Mouse (Mus musculus): ENCODE data around the gene Ccdc146. TPM values are rescaled to one million over a fixed set of nuclear protein-coding genes. Genes with fewer than 3 reads are reported as not detected.
A peak's percentile ranks its signal among the peaks of the same experiment; 100 is the strongest.

The Ccdc146 gene
- polyA plus RNA-seq, 1 experiment from 2014 or later, result 0.70 TPM

GRCm38 (mm10) chr5:21391616-21392384 is 32.7 kb downstream of the Ccdc146 start:
- WGBS, result 39% methylated on average over 13 of the region's 13 CpGs
- Histone ChIP-seq H3K4me2 (ENCODE audit: low read length) (no peak overlapping the region), H3K4me1 (ENCODE audit: control insufficient read depth, insufficient read depth, low read length) (no peaks in the 10 kb centered on the region), H3K4me3 (ENCODE audit: low read depth, low read length) (no peak overlapping the region), H3K9me3 (replicated peaks; ENCODE audit: control insufficient read depth, low read length) (no peaks in the 10 kb centered on the region), H3K9ac (ENCODE audit: low read length) (no peak overlapping the region), H3K27ac (ENCODE audit: low read depth, low read length) (no peak overlapping the region), H3K36me3 (ENCODE audit: control insufficient read depth, insufficient read depth, low read length) (no peaks in the 10 kb centered on the region), H3K27me3 (replicated peaks; ENCODE audit: control insufficient read depth, insufficient read depth, low read length) (no peaks in the 10 kb centered on the region)
- ATAC-seq (peak; percentile 37; the same call in 1 of the 2 replicates), DNase-seq (ENCODE audit: low spot score) (no peak)

GRCm38 (mm10) chr5:21388855-21389254 is 35.6 kb downstream of the Ccdc146 start:
- H3K36me3 ChIP-seq (ENCODE audit: control insufficient read depth, insufficient read depth, low read length), result no peaks in the 10 kb centered on the region
- H3K9me3 ChIP-seq (replicated peaks; ENCODE audit: control insufficient read depth, low read length), result no peaks in the 10 kb centered on the region
- no peak for ATAC-seq
- H3K9ac ChIP-seq (ENCODE audit: low read length), result no peak overlapping the region
- 83% methylated on average over 4 of the region's 4 CpGs for WGBS
- no peaks in the 10 kb centered on the region for H3K4me1 ChIP-seq (ENCODE audit: control insufficient read depth, insufficient read depth, low read length)
- no peak overlapping the region for H3K27ac ChIP-seq (ENCODE audit: low read depth, low read length)
- no peaks in the 10 kb centered on the region for H3K27me3 ChIP-seq (replicated peaks; ENCODE audit: control insufficient read depth, insufficient read depth, low read length)
- no peak overlapping the region for H3K4me3 ChIP-seq (ENCODE audit: low read depth, low read length)
- DNase-seq (ENCODE audit: low spot score), result no peak
- H3K4me2 ChIP-seq (ENCODE audit: low read length), result no peak overlapping the region

GRCm38 (mm10) chr5:21387340-21387739 is 37.1 kb downstream of the Ccdc146 start:
- H3K9ac ChIP-seq (ENCODE audit: low read length), result no peak overlapping the region
- no peaks in the 10 kb centered on the region for H3K27me3 ChIP-seq (replicated peaks; ENCODE audit: control insufficient read depth, insufficient read depth, low read length)
- H3K36me3 ChIP-seq (ENCODE audit: control insufficient read depth, insufficient read depth, low read length), result no peaks in the 10 kb centered on the region
- H3K9me3 ChIP-seq (replicated peaks; ENCODE audit: control insufficient read depth, low read length), result no peaks in the 10 kb centered on the region
- no peak for ATAC-seq
- no peak overlapping the region for H3K27ac ChIP-seq (ENCODE audit: low read depth, low read length)
- DNase-seq (ENCODE audit: low spot score), result no peak
- H3K4me3 ChIP-seq (ENCODE audit: low read depth, low read length), result no peak overlapping the region
- H3K4me1 ChIP-seq (ENCODE audit: control insufficient read depth, insufficient read depth, low read length), result no peaks in the 10 kb centered on the region
- H3K4me2 ChIP-seq (ENCODE audit: low read length), result no peak overlapping the region

- 90% methylated on average over 4 of the region's 4 CpGs for WGBS
- no peaks in the 10 kb centered on the region for H3K9me3 ChIP-seq (replicated peaks; ENCODE audit: control insufficient read depth, low read length)
- no peaks in the 10 kb centered on the region for H3K36me3 ChIP-seq (ENCODE audit: control insufficient read depth, insufficient read depth, low read length)
- H3K4me2 ChIP-seq (ENCODE audit: low read length), result no peak overlapping the region
- H3K4me1 ChIP-seq (ENCODE audit: control insufficient read depth, insufficient read depth, low read length), result no peaks in the 10 kb centered on the region
- no peak overlapping the region for H3K9ac ChIP-seq (ENCODE audit: low read length)
- no peak overlapping the region for H3K27ac ChIP-seq (ENCODE audit: low read depth, low read length)
- DNase-seq (ENCODE audit: low spot score) (no peak), ATAC-seq (no peak)
- no peak overlapping the region for H3K4me3 ChIP-seq (ENCODE audit: low read depth, low read length)
- no peaks in the 10 kb centered on the region for H3K27me3 ChIP-seq (replicated peaks; ENCODE audit: control insufficient read depth, insufficient read depth, low read length)
Measured at GRCm38 (mm10) chr5:21386432-21386831, 38.0 kb downstream of the Ccdc146 start.

- DNase-seq (ENCODE audit: low spot score), result no peak
- no peaks in the 10 kb centered on the region for H3K27me3 ChIP-seq (replicated peaks; ENCODE audit: control insufficient read depth, insufficient read depth, low read length)
- 92% methylated on average over 9 of the region's 9 CpGs for WGBS
- H3K4me1 ChIP-seq (ENCODE audit: control insufficient read depth, insufficient read depth, low read length), result no peaks in the 10 kb centered on the region
- no peaks in the 10 kb centered on the region for H3K36me3 ChIP-seq (ENCODE audit: control insufficient read depth, insufficient read depth, low read length)
- H3K27ac ChIP-seq (ENCODE audit: low read depth, low read length), result no peak overlapping the region
- no peak for ATAC-seq
- H3K9me3 ChIP-seq (replicated peaks; ENCODE audit: control insufficient read depth, low read length), result no peaks in the 10 kb centered on the region
- H3K4me3 ChIP-seq (ENCODE audit: low read depth, low read length), result no peak overlapping the region
- no peak overlapping the region for H3K4me2 ChIP-seq (ENCODE audit: low read length)
- no peak overlapping the region for H3K9ac ChIP-seq (ENCODE audit: low read length)
Measured at GRCm38 (mm10) chr5:21384976-21385375, 39.5 kb downstream of the Ccdc146 start.

- WGBS, result 86% methylated on average over 13 of the region's 13 CpGs
- no peak for ATAC-seq
- Histone ChIP-seq H3K9me3 (replicated peaks; ENCODE audit: control insufficient read depth, low read length) (no peaks in the 10 kb centered on the region), H3K4me2 (ENCODE audit: low read length) (no peak overlapping the region), H3K27ac (ENCODE audit: low read depth, low read length) (no peak overlapping the region), H3K9ac (ENCODE audit: low read length) (no peak overlapping the region), H3K4me3 (ENCODE audit: low read depth, low read length) (no peak overlapping the region), H3K27me3 (replicated peaks; ENCODE audit: control insufficient read depth, insufficient read depth, low read length) (no peaks in the 10 kb centered on the region), H3K4me1 (ENCODE audit: control insufficient read depth, insufficient read depth, low read length) (no peaks in the 10 kb centered on the region), H3K36me3 (ENCODE audit: control insufficient read depth, insufficient read depth, low read length) (no peaks in the 10 kb centered on the region)
- DNase-seq (ENCODE audit: low spot score), result no peak
Measured at GRCm38 (mm10) chr5:21384252-21384960, 40.1 kb downstream of the Ccdc146 start.

- DNase-seq (ENCODE audit: low spot score) (no peak), ATAC-seq (no peak)
- Histone ChIP-seq H3K9me3 (replicated peaks; ENCODE audit: control insufficient read depth, low read length) (no peaks in the 10 kb centered on the region), H3K4me2 (ENCODE audit: low read length) (no peak overlapping the region), H3K9ac (ENCODE audit: low read length) (no peak overlapping the region), H3K27me3 (replicated peaks; ENCODE audit: control insufficient read depth, insufficient read depth, low read length) (no peaks in the 10 kb centered on the region), H3K4me1 (ENCODE audit: control insufficient read depth, insufficient read depth, low read length) (no peaks in the 10 kb centered on the region), H3K4me3 (ENCODE audit: low read depth, low read length) (no peak overlapping the region), H3K27ac (ENCODE audit: low read depth, low read length) (no peak overlapping the region), H3K36me3 (ENCODE audit: control insufficient read depth, insufficient read depth, low read length) (no peaks in the 10 kb centered on the region)
- 55% methylated on average over 14 of the region's 14 CpGs for WGBS
Measured at GRCm38 (mm10) chr5:21383392-21384251, 40.9 kb downstream of the Ccdc146 start.

- no peak overlapping the region for H3K4me3 ChIP-seq (ENCODE audit: low read depth, low read length)
- H3K36me3 ChIP-seq (ENCODE audit: control insufficient read depth, insufficient read depth, low read length), result no peaks in the 10 kb centered on the region
- H3K4me1 ChIP-seq (ENCODE audit: control insufficient read depth, insufficient read depth, low read length), result no peaks in the 10 kb centered on the region
- DNase-seq (ENCODE audit: low spot score) (no peak), ATAC-seq (no peak)
- no peak overlapping the region for H3K9ac ChIP-seq (ENCODE audit: low read length)
- no peak overlapping the region for H3K27ac ChIP-seq (ENCODE audit: low read depth, low read length)
- H3K9me3 ChIP-seq (replicated peaks; ENCODE audit: control insufficient read depth, low read length), result no peaks in the 10 kb centered on the region
- H3K4me2 ChIP-seq (ENCODE audit: low read length), result no peak overlapping the region
- WGBS, result 81% methylated on average over 6 of the region's 6 CpGs
- H3K27me3 ChIP-seq (replicated peaks; ENCODE audit: control insufficient read depth, insufficient read depth, low read length), result no peaks in the 10 kb centered on the region
Measured at GRCm38 (mm10) chr5:21382678-21383077, 41.8 kb downstream of the Ccdc146 start.

All from forebrain, embryonic 14.5 days (tissue).